Mouse (Mus musculus): ENCODE measurements at regions not wholly inside any gene's neighbourhood (a gene's known extent, or its start where the extent isn't known, plus 50 kb on each side); places are given as distances from the start of the nearest gene placed in this dataset.
A peak's percentile ranks its signal among the peaks of the same experiment; 100 is the strongest.

DNA sequence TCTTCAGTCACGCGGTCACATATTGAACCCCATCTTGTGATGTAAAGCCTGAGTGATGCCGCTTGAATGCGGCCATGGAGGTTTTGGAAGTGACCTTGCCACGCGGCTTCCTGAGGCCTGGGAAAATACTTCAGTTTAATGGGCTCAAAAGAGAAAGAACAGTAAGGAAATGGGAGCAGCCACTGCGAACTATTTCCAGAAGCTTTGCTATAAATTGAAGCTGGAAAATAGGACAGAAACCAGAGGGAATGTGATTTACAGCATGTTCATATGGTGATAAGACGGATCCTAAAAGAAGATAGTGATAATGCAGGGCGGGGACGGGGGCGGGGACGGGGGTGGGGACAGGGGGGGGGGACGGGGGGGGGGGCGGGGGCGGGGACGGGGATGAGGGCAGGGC is 52.7 kb upstream of the Trpc4 start:
- no peak for DNase-seq (ENCODE audit: low spot score in 2 of 2)

DNA sequence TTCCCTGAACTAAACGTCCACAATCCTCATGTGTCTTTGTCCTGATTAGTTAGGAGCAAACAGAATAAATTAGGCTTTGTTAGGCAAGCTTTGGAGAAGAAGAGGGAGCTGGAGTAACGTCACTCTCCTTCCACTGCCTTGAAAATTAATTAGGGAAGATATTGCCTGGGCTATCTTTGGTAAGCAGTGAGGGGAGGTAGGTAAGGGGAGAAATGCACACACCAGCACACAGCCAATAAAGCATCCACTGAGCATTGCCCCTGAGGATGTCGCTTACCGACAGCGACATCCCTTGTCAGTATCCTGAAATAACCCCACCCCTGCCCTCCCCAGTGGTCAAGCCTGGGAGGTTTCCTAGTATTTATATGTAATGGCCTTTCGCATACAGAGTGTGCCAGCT is 72.2 kb upstream of the Trpc4 start:
- DNase-seq (ENCODE audit: low spot score in 2 of 2): no peak

DNA sequence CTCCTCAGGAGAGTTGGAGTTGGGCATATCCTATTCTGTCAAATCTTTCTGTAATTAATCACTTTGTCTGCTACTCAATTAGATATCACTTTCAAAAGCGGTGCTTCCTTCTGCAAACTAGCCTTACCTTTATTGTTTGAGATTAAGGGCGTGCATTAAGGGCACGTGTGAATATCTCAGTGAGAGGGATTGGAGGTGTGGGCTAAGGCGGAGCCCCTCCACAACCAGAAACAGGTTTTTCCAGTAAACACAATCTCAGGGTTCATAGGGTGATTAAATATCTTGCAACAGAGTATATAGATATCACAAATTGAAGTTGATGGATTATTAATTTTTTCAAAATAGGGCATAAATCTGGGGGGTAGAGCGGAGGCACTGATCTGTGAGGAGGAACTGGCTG is 79.4 kb upstream of the Trpc4 start:
- no peak for DNase-seq (ENCODE audit: low spot score in 2 of 2)

DNA sequence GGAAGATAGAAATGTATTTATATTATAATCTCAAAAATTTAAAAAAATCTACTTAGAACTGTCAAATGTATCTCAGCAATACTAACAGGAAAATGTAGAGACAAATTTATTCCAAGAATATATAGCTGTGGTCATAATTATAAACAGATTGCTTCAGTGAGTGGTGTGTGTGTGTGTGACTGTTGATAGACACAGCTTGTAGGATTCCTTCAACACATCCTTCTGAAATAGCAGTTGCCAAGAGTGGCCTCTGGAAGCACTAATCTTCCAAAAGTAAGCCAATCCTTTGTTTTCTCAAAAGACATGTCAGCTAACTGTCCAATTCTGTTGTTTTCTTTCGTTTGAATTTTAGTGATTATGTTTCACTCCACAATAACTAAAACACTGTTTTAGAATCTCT is 95.2 kb upstream of the Trpc4 start:
- no peak for DNase-seq (ENCODE audit: low spot score in 2 of 2)

DNA sequence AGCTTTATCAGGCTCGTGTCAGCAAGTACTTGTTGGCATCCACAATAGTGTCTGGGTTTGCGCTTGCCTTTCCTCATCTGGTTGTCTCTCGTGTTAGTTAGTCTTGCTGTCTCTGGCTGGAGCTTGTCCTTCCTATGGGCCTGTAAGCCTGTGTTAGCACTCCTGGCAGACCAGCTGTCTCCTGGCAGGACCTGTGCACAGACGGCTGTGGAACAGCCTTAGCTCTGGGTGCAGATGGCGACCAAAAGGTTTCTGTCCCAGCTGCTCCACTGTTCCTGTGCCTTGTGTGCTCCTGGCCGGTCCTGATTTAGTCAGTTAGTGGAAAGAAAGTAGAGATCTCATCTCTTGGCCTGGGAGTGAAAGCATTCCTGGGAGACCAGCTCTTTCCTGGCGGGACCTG is 101.5 kb upstream of the Trpc4 start:
- no peak for DNase-seq (ENCODE audit: low spot score in 2 of 2)

DNA sequence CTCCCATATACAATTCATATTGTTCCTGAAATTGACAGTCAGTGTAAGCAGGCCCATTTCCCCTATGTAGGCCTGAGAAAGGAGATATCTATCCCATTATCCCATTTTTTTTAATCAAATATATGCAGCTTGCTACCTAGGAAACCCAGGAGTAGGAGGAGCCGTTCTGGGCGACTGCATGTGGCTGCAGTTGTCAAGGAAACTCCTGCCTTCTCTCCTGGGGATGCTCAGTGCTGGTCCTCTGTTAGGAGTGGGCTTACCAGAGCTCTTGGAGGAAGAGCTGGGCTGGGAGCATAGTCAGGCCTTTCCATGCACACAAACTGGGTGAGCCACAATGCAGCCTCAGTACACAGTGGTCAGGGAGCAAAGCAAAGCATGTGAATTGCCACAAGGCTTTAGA is 106.5 kb upstream of the Trpc4 start:
- no peak for DNase-seq (ENCODE audit: low spot score in 2 of 2)

DNA sequence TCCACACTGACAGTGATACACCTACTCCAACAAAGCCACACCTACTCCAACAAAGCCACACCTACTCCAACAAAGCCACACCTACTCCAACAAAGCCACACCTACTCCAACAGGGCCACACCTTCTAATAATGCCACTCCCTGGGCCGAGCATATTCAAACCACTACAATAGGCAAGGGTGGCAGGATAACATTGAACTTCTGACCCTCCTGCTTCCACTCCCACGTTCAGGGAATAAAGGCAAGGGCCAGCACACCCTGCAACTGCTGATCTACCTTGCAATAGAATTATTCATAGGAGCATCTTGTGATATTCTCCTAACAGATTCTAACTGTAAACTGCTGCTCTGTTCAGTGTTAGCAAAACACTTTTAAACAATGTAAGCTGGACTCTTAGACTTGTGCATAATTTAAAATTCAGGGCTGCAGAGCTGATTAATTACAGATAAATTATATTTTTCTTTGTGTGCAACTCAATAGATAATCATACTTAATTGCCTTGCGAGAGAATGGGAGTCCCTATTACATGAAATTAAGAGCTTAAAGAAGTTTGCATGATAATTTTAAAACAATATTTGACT is 107.7 kb upstream of the Trpc4 start:
- DNase-seq (ENCODE audit: low spot score in 2 of 2): no peak

DNA sequence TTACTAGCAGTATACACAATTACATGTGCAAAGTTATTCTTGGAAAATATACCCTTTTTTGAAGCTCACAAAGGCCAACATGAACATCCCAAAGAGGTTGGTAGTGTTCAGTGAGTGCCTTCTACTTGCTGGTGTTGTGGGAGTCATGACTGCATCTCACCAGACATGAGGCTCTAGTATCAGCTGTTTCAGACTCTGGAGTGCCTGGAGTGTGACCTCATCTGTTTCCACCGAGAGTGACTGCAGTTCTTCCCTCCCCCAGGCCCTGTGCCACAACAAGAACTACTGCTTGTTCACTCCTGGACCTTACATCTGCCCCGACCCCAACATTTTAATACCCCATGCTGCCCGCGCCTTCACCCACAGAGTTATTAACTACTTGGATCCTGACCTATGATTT is 128.5 kb upstream of the Trpc4 start:
- DNase-seq (ENCODE audit: low spot score in 2 of 2): no peak

DNA sequence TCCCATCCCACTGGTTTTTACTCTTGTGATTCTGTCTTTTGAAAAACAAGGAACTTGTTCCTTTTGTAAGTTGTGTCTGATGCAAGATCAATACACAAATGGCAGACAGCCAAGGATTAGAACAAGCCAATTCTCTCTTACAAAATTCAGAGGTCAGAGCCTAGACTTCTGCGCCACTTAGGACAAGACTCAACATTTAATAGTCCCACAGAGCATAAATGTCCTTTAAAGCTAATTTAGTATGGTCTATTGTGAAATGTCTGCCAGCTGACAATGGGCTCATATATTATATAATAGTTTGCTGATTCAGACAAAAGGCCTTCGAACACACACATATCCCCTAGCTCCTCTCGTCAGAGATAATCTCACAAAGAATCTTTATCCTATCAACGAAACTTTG is 135.6 kb upstream of the Trpc4 start:
- DNase-seq (ENCODE audit: low spot score in 2 of 2): no peak

DNA sequence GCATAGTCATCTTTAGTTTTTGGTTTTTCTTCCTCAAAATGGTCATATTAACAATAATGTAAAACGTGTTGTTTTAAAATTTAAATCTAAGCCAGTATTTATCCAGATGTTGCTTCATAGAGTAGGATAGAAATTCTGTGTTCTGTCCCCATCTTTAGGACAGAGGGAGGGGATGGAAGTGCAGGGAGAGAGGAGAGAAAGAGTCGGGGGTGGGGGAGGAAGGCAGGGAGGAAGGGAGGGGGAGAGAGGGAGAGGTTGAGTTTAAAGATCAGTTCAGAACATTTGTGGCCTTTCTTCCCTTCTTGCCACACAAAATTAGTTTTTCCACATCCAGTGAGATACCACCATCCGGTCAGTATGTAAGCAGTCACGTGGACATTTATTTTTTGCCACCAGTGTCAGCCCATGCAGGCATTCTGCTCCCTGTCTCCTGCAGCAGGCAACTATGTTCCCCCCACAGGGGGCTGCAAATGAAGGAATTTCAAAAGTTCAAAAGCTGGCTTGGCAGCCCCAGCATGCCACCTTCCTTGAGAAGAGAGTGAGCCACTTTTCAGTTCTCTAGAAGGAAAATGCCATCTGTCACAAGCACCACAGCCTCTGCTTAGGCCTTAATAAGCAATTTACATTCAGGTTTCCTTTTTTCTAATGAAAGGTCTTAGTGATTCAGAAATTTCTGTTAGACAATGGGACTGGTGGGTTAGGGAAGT is 137.7 kb upstream of the Trpc4 start:
- DNase-seq (ENCODE audit: low spot score in 2 of 2): no peak

DNA sequence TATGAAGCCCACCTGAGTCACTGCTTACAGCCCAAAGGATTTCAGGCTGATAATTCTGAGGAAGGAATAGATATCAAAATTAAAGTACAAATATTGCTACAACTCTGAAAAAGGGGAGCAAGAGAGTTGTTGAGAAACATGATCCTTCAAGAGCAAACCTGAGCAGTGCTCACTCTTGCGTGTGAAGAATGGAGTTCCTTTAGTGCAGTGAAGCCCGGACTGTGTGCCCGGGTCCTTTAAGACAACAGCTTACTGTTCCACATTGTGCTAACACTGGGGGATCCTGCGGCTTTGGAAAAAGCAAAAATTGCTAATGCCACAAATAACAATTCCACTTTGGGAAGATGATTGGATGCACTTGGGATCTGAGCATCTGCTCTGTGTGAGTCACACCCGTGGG is 139.0 kb upstream of the Trpc4 start:
- no peak for DNase-seq (ENCODE audit: low spot score in 2 of 2)

DNA sequence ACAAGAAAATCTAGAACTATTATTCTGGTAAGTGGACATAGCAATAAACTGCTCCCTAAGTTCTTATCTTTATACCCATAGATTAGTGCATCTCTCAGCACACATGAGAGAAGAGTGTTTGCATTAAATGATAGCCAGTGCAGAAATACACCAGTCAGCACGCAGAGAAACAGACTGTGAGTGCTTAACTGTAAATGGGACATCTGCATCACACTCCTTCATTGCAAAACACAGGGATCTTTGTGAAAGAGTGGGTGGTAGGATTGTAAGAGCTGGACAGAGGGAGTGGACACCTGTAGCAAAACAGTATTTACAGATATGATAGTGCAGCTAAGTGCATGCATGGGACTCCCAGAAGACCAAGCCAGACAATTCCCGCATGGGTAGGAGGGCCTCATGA is 144.8 kb upstream of the Trpc4 start:
- no peak for DNase-seq (ENCODE audit: low spot score in 2 of 2)

DNA sequence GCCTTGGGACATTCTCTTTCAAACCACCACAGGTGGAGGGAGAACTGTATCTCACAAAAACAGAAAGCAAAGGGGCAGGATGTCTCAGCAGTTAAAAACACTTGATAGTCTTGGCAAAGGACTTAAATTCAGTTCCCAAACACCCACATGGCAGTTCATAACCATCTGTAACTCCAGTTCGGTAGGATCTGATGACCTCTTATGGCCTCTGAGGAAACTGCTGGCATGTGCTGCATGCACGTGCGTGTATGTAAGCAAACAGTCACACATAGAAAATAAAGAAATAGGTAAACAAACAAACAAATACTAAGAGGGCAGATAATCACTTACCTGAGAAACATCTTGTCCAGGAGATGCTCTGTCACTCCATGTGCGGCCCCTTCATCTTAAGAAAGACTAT is 129.4 kb upstream of the Ufm1 start:
- no peak for DNase-seq (ENCODE audit: low spot score in 2 of 2)

DNA sequence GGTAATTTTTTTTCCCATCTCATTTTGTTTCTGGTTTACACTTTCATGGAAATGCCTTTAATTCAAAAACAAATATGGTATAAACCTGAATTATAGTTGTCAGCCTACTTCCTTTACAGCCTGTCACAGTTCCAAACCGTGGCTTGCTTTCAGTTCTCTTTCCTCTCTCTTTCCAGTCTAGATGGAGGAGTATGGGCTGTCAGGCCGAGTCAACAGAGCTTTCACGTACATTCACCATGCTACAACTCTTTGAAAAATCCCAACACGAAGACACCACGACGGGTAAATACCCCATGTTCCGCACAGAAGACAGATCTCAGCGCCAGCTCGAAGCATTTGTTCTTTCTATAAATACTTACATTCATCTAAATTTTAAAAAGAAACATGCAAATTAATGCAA is 125.2 kb upstream of the Ufm1 start:
- no peak for DNase-seq (ENCODE audit: low spot score in 2 of 2)

DNA sequence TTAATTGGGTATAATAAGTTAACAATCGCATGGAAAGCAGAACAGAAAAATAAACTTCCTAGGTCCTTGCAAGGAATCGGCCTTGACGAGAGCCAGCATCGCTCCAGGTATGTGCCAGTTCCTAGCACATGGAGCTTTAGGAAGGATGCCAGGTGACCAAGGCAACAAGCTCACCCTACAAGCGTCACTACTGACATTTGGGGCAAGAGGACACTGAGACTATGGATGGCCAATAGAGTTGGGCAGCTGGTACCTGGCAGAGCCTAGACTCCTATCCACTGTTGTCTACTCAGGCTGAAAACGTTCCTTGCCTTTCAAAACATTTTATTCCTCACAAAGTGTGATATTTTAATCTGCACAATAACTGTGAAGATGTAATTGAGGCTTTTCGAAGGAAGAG is 124.6 kb upstream of the Ufm1 start:
- no peak for DNase-seq (ENCODE audit: low spot score in 2 of 2)

DNA sequence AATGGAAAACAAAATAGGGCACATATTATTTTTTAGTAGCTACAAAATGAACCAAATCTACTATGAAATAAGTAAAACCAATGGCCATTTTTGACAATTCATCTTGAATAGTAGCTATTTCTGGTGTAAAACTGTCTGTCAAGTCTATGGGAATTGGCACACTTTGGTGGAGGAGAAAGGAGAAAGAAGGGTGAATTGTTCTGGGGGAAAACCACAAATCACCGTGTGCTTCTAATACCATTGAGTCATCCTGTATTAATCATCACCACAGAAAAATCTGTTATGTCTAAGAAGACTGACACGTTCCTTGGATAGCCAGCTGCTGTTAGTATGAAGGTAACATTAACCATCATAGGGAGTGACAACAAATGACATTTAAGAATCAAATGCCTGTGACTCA is 123.7 kb upstream of the Ufm1 start:
- no peak for DNase-seq (ENCODE audit: low spot score in 2 of 2)

DNA sequence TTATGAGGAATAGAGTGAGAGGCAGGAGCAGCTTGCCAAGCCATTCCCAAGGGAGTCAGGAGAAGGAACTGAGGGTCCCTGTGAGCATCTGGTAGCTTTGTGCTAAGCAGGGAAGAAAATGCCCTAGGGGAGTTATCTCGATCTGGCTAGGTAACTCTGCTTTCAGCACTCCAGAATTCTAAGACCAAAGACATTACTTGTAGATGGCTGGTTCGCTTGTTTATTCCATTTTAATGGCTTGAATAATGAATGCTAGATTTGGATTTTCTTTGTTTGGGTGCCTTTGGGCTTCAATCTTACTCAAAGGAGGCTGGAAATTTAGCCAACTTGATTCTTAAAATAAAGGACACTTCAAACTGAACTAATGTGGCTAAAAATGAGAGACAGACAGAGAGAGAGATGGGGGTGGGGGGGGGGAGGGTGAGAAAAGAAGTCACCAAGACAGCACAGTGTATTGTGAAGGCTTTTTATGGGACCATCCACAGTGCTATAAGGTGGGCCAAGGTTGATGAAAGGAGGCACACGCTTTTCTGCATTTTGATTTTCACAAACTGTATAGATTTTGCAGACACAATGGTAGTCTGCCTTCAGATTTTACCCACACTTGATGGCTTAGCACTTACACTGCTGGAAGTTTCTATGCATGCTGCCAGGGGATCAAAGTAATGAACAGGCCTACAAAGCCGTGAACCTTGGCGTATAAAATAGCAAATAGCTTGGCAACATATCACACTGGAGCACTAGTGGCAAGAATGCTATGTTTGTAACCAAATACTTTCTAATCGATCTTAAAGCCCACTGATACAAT is 121.3 kb upstream of the Ufm1 start:
- no peak for DNase-seq (ENCODE audit: low spot score in 2 of 2)

DNA sequence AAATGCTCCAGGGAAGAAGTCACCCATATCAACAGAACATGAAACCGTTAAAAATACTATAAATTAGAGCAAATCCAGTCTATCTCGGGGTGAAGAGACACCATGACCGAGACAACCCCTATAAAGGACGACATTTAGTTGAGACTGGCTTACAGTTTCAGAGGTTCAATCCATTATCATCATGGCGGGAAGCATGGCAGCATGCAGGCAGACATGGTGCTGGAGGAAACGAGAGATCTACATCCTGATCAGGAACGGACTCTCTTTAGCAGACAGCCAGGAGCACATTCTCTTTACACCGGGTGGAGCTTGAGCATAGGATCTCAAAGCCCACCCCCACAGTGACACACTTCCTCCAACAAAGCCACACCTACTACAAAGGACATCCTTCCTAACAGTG is 118.7 kb upstream of the Ufm1 start:
- no peak for DNase-seq (ENCODE audit: low spot score in 2 of 2)

DNA sequence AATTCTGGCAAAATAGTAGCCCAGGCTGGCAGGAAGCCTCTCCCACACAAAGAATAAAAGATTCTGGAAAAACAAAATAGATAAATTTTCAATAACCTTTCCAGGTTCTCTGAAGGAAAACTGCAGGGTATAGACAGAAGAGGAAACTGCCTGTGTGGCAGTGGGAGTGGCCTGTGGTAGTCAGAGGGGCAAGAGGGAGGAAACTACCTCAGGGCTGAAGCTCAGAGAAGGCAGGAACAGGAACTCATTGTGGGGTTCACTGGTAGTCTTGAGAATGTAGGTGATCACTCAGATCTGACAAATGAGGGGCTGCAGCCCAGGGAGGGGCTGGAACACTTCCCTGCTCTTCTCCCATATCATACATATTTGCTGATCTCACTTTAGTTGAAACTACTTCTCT is 118.0 kb upstream of the Ufm1 start:
- peak in 1 of 2 experiments; percentile 6 for DNase-seq (ENCODE audit: low spot score in 2 of 2)

DNA sequence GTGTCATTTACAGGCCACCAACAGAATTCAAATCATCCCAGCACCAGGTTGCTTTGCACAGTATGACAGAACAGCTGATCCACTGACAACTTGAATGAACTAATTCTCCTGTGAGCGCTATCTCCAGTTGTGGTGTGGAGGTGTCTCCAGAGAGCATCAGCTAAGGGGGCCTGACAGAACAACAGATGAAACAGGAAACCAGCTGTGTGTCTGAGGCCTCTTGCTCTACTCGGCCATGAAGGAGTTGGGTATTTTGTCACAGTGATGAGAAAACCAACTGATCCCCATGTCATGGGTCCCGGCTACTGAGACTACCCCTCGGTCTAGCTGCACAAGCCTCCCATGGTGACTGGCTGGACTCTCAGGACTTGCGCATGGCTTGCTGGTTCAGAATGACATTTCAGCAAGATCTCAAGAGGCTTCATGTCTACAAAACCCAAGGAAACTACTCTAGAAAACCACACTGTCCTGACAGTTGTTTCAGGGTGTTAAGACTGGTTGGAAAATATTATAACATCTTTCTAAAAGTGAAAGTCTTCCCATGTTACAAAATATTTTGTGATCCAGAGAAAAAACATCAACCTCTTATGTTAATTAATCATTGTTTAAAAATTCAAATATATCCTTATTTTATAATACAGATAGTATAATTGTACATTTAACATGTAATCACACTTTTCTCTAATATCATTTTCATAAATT is 113.9 kb upstream of the Ufm1 start:
- DNase-seq (ENCODE audit: low spot score in 2 of 2): peak; percentile 4 to 8

DNA sequence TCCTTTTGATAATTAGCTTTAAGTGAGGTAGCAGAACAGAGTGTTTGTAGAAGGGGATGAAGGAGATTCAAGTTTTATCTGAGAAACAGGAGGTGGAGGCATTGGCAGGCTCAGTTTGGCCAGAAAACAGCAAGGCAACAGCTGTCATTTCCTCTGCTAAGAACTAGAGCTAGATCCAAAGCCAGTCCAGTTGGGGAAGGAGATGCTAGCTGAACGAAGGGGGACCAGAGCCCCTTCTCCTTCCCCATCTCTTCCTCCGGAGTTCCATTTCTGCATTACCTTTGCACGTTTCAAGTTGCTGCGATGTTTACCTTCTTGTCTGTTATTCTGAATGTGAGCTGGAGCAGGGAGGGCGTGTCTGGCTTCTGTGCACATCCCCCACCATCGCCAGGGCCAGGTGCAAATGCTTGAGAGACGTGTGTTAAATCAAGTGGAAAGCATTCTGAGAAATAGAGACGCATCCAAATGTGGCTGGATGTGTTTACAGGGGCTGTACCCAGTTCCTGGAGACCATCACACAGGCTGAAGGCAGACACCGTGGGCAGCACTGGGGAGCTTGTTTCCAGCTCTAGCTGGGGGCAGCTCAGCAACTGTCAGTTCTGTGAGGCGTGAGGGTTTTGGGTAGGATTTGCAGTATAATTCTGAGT is 111.4 kb upstream of the Ufm1 start:
- peak; percentile 24 to 25 for DNase-seq (ENCODE audit: low spot score in 2 of 2)

DNA sequence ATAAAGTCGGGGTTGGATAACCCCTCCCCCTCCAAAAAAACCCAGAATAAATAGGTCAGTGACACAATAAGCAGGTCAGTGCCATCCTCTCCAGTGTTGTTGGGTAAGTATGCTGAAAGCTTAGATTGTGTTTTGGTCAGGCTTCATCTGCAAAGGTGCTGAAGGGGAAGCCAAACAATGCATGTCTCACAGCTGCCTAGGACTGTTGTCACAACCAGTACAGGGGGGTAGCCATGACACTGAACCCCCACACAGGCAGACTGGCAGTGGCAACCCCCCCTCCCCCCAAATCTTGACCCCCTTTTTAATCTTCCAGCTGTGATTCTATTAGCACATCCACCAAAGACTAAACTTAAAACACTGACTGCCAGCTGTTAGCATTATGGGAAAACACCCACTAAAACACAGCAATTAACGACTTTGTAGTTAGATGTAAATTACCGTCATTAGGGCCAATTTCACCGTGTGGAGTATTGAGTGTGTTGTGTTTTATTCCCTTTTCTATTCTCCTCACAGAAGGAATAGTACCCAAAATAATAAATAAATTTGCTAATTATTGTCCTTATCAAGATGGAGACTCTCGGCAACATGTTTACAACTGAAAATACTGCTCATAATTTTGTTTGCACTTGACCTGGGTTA is 105.5 kb upstream of the Ufm1 start:
- DNase-seq (ENCODE audit: low spot score in 2 of 2): no peak
